Mouse (Mus musculus) erythroid progenitor cell, adult 5-6 weeks (primary cell): ENCODE data around the gene Gclm. TPM values are rescaled to one million over a fixed set of nuclear protein-coding genes. Genes with fewer than 3 reads are reported as not detected.
"Not testable (repeated sequence)": the region's sequence is repeated elsewhere in the genome, so short reads cannot be mapped to it uniquely, and the experiment has no call there.

Experiments used
- ATAC-seq: replicated peaks from 2 replicates; pipeline ENCODE4 v1.8.0; 2016; ENCODE audit warnings: moderate number of reproducible peaks, mild to moderate bottlenecking, moderate TSS enrichment, inconsistent platforms; ENCODE audit not compliant: poor library complexity, low FRiP score, severe bottlenecking
- total RNA-seq, 2 experiments: library from RNA; stranded (forward) in 1 of 2; stranded (reverse) in 1 of 2; fragments of 150-400 nt in 1 of 2; fragments of 186-747, 209-891 nt in 1 of 2; gene quantifications; 2 replicates each; pipeline versions ENCODE4 v1.2.3 to v1.2.4; 2015 to 2017; ENCODE audit warnings: low replicate concordance in 2 of 2

Gclm gene
- total RNA-seq, 2 experiments from 2014 or later: 336 to 337 TPM

GRCm38 (mm10) chr3:122226972-122227371 lies 18.4 kb upstream of the Gclm start:
- not testable (repeated sequence) for ATAC-seq

- ATAC-seq: no peak
Observed at GRCm38 (mm10) chr3:122235772-122236171, 9.6 kb upstream of the Gclm start.

- ATAC-seq: peak; percentile 35
Observed at GRCm38 (mm10) chr3:122242876-122243275, 2.5 kb upstream of the Gclm start.

GRCm38 (mm10) chr3:122243416-122244167 lies 1.8 kb upstream of the Gclm start:
- no peak for ATAC-seq

GRCm38 (mm10) chr3:122244759-122245158 lies 598 bp upstream of the Gclm start:
- no peak for ATAC-seq

- ATAC-seq: 0 out of 2 replicates have a peak, but pooled peaks have one; percentile 7
Observed at GRCm38 (mm10) chr3:122245878-122246332, 548 bp downstream of the Gclm start.

GRCm38 (mm10) chr3:122246406-122246805 lies 1.0 kb downstream of the Gclm start:
- ATAC-seq: no peak

GRCm38 (mm10) chr3:122246986-122247767 lies 1.8 kb downstream of the Gclm start:
- ATAC-seq: peak; percentile 72

- ATAC-seq: peak; percentile 54
Observed at GRCm38 (mm10) chr3:122247768-122248100, 2.4 kb downstream of the Gclm start.

- no peak for ATAC-seq
Observed at GRCm38 (mm10) chr3:122252466-122253253, 7.3 kb downstream of the Gclm start.

GRCm38 (mm10) chr3:122254050-122254449 lies 8.7 kb downstream of the Gclm start:
- not testable (repeated sequence) for ATAC-seq

GRCm38 (mm10) chr3:122269986-122270385 lies 24.6 kb downstream of the Gclm start:
- no peak for ATAC-seq

GRCm38 (mm10) chr3:122272565-122272964 lies 27.2 kb downstream of the Gclm start:
- not testable (repeated sequence) for ATAC-seq

GRCm38 (mm10) chr3:122273407-122274240 lies 28.3 kb downstream of the Gclm start:
- ATAC-seq: no peak

- ATAC-seq: peak; percentile 94
Observed at GRCm38 (mm10) chr3:122274241-122275024, 29.1 kb downstream of the Gclm start, which contains the start of gene Dnttip2. Dnttip2 (plus strand) TSS chr3:122274388.

GRCm38 (mm10) chr3:122275111-122275510 lies 29.8 kb downstream of the Gclm start:
- ATAC-seq: no peak

- no peak for ATAC-seq
Observed at GRCm38 (mm10) chr3:122287195-122287594, 41.8 kb downstream of the Gclm start.

GRCm38 (mm10) chr3:122288613-122289195 lies 43.3 kb downstream of the Gclm start:
- ATAC-seq: no peak
